Mouse (Mus musculus) spleen, adult 12 weeks (tissue): ENCODE measurements around the gene 9130213A22Rik.
A peak's percentile ranks its signal among the peaks of the same experiment; 100 is the strongest.

Source experiments
- DNase-seq: peaks from one replicate; pipeline ENCODE4 v3.0.0; 2022; ENCODE audit warnings: low spot score

Gene 9130213A22Rik

GRCm38 (mm10) chr11:69122336-69122951, at the start of gene 9130213A22Rik:
Gene 9130213A22Rik (minus strand): TSS chr11:69122589.
- DNase-seq: peak; percentile 66

GRCm38 (mm10) chr11:69171626-69172025, 49.2 kb upstream of the 9130213A22Rik start:
- no peak for DNase-seq

GRCm38 (mm10) chr11:69169313-69169712, 46.9 kb upstream of the 9130213A22Rik start:
- no peak for DNase-seq

- no peak for DNase-seq
Measured at GRCm38 (mm10) chr11:69156800-69157199, 34.4 kb upstream of the 9130213A22Rik start, which contains the start of gene Alox12b. Gene Alox12b (plus strand): TSS chr11:69156989.

GRCm38 (mm10) chr11:69155351-69155750, 33.0 kb upstream of the 9130213A22Rik start:
- no peak for DNase-seq

- no peak for DNase-seq
Measured at GRCm38 (mm10) chr11:69153831-69154230, 31.4 kb upstream of the 9130213A22Rik start.

GRCm38 (mm10) chr11:69151004-69151403, 28.6 kb upstream of the 9130213A22Rik start:
- no peak for DNase-seq

GRCm38 (mm10) chr11:69150444-69150843, 28.1 kb upstream of the 9130213A22Rik start:
- peak; percentile 21 for DNase-seq

GRCm38 (mm10) chr11:69149728-69150127, 27.3 kb upstream of the 9130213A22Rik start:
- no peak for DNase-seq

GRCm38 (mm10) chr11:69148451-69148960, 26.1 kb upstream of the 9130213A22Rik start:
- no peak for DNase-seq

GRCm38 (mm10) chr11:69147546-69147945, 25.2 kb upstream of the 9130213A22Rik start:
- no peak for DNase-seq

- no peak for DNase-seq
Measured at GRCm38 (mm10) chr11:69135361-69135760, 13.0 kb upstream of the 9130213A22Rik start.

- no peak for DNase-seq
Measured at GRCm38 (mm10) chr11:69134622-69134968, 12.2 kb upstream of the 9130213A22Rik start.

GRCm38 (mm10) chr11:69133923-69134621, 11.7 kb upstream of the 9130213A22Rik start:
- no peak for DNase-seq

- DNase-seq: no peak
Measured at GRCm38 (mm10) chr11:69133566-69133922, 11.2 kb upstream of the 9130213A22Rik start.

- no peak for DNase-seq
Measured at GRCm38 (mm10) chr11:69128426-69129122, 6.2 kb upstream of the 9130213A22Rik start.

- no peak for DNase-seq
Measured at GRCm38 (mm10) chr11:69126706-69127095, 4.3 kb upstream of the 9130213A22Rik start.

- DNase-seq: no peak
Measured at GRCm38 (mm10) chr11:69125919-69126705, 3.7 kb upstream of the 9130213A22Rik start.

GRCm38 (mm10) chr11:69125852-69125918, 3.3 kb upstream of the 9130213A22Rik start, which contains the start of gene Aloxe3:
Gene Aloxe3 (plus strand): TSS chr11:69125896.
- no peak for DNase-seq

- DNase-seq: peak; percentile 73
Measured at GRCm38 (mm10) chr11:69125041-69125851, 2.9 kb upstream of the 9130213A22Rik start.

GRCm38 (mm10) chr11:69124498-69124847, 2.1 kb upstream of the 9130213A22Rik start:
- peak; percentile 44 for DNase-seq
